Comparison of ENCODE assay signal across 17 mouse cellular contexts in genomic region chr3:152069001-152069400, GRCm38 (mm10).
"Had no signal": no experiment of that assay in that cellular context is flagged by ENCODE, and none has a peak within 500 bp of the region (broad histone marks: within the 10 kb centered on the region; RNA-seq: fewer than 3 reads in every experiment).

No protein-coding gene starts in this region.

- H3K4me3 ChIP-seq: liver, embryonic 12.5 days; midbrain, embryonic 10.5 days; midbrain, embryonic 12.5 days; myocyte; neural tube, embryonic 13.5 days; neural tube, embryonic 15.5 days had no signal

- H3K9ac ChIP-seq: liver, embryonic 12.5 days; liver, embryonic 14.5 days; lung, embryonic 14.5 days; midbrain, embryonic 12.5 days; neural tube, embryonic 13.5 days; neural tube, embryonic 15.5 days had no signal

- H3K27me3 ChIP-seq: neural tube, embryonic 13.5 days; neural tube, embryonic 15.5 days had no signal

- H3K9me3 ChIP-seq: liver, embryonic 12.5 days; midbrain, embryonic 10.5 days; midbrain, embryonic 12.5 days; neural tube, embryonic 13.5 days; neural tube, embryonic 15.5 days had no signal

- H3K4me1 ChIP-seq: liver, embryonic 12.5 days; midbrain, embryonic 12.5 days; neural tube, embryonic 13.5 days; neural tube, embryonic 15.5 days had no signal

- H3K27ac ChIP-seq: liver, embryonic 12.5 days; liver, embryonic 14.5 days; midbrain, embryonic 10.5 days; midbrain, embryonic 12.5 days; neural tube, embryonic 13.5 days; neural tube, embryonic 15.5 days had no signal

- H3K36me3 ChIP-seq: liver, embryonic 12.5 days; midbrain, embryonic 10.5 days; midbrain, embryonic 12.5 days; neural tube, embryonic 13.5 days; neural tube, embryonic 15.5 days had no signal

- DNase-seq: lung, embryonic 14.5 days; midbrain, embryonic 14.5 days; retina, postnatal 1 day; right cerebral cortex, adult 18-20 months; right cerebral cortex, postnatal 25 days; right cerebral cortex, postnatal 4 days; spleen, adult 18-20 months; thymus, adult 18-20 months; thymus, postnatal 14 days; thymus, postnatal 36 days had no signal
